Mouse (Mus musculus): ENCODE data around the gene Spire2. TPM values are rescaled to one million over a fixed set of nuclear protein-coding genes. Genes with fewer than 3 reads are reported as not detected.

Spire2 gene
- polyA plus RNA-seq, 1 experiment from 2014 or later, result 1.6 TPM

GRCm38 (mm10) chr8:123317781-123318466 lies 14.6 kb upstream of the Spire2 start:
- Histone ChIP-seq H3K4me3 (ENCODE audit: low read depth, low read length) (peak overlapping the region; percentile 37), H3K4me2 (replicated peaks; ENCODE audit: low read depth, low read length) (peak overlapping the region; percentile 73), H3K27ac (ENCODE audit: low read length) (no peak overlapping the region), H3K36me3 (ENCODE audit: insufficient read depth, low read length) (no peaks in the 10 kb centered on the region), H3K9me3 (ENCODE audit: low read length) (no peaks in the 10 kb centered on the region), H3K27me3 (replicated peaks; ENCODE audit: insufficient read depth, low read length) (no peaks in the 10 kb centered on the region), H3K9ac (replicated peaks; ENCODE audit: low read depth) (no peak overlapping the region), H3K4me1 (ENCODE audit: insufficient read depth, low read depth, low read length) (peaks cover 8% of the 10 kb centered on the region; the same call in 1 of the 2 replicates)
- TF ChIP-seq CTCF (IDR thresholded peaks at IDR 0.05) (no peak), EP300 (IDR thresholded peaks at IDR 0.05) (no peak)
- ATAC-seq (peak; percentile 73), DNase-seq (ENCODE audit: low spot score) (no peak)
- WGBS, result 4% methylated on average over 21 of the region's 21 CpGs

DNA sequence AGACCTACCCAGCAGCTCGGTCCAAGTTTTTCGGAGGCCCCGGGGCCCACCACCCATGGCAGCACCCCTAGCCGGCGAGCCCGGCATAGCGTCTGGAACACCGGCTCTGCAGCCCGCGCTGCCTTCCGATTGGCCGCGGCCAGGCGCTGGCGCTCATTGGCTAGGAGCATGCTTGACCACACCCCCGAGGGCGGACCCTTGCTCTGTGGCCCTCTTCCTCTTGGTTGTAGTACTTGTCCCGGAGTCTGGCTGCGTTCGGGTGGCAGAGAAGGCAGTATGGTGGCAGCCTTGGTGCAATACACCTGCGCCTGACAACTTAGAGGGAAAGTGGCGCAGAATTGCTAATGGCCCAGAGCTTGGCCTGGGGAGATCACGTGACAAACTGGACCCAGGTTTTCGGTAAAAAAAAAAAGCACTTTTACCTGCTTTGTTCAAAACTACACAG lies 14.0 kb upstream of the Spire2 start, which contains the start of gene Fanca:
Gene Fanca (minus strand): TSS at position 110 of the 445 bp plus-strand sequence.
- Histone ChIP-seq H3K27ac (ENCODE audit: low read length) (no peak within 1 kb of the TSS), H3K4me1 (ENCODE audit: insufficient read depth, low read depth, low read length) (peaks cover 8% of the 10 kb centered on the region; the same call in 1 of the 2 replicates), H3K36me3 (ENCODE audit: insufficient read depth, low read length) (no peaks in the 10 kb centered on the region), H3K9ac (replicated peaks; ENCODE audit: low read depth) (no peak within 1 kb of the TSS), H3K9me3 (ENCODE audit: low read length) (no peaks in the 10 kb centered on the region), H3K4me2 (replicated peaks; ENCODE audit: low read depth, low read length) (peak within 1 kb of the TSS; percentile 73), H3K27me3 (replicated peaks; ENCODE audit: insufficient read depth, low read length) (no peaks in the 10 kb centered on the region), H3K4me3 (ENCODE audit: low read depth, low read length) (peak within 1 kb of the TSS; percentile 37)
- ATAC-seq, result peak; percentile 100
- WGBS, result under 1% methylated on average over 24 of the region's 24 CpGs
- peak; percentile 96 for DNase-seq (ENCODE audit: low spot score)
- peak; percentile 51 for TF ChIP-seq CTCF (IDR thresholded peaks at IDR 0.05)
- TF ChIP-seq EP300 (IDR thresholded peaks at IDR 0.05), result no peak

DNA sequence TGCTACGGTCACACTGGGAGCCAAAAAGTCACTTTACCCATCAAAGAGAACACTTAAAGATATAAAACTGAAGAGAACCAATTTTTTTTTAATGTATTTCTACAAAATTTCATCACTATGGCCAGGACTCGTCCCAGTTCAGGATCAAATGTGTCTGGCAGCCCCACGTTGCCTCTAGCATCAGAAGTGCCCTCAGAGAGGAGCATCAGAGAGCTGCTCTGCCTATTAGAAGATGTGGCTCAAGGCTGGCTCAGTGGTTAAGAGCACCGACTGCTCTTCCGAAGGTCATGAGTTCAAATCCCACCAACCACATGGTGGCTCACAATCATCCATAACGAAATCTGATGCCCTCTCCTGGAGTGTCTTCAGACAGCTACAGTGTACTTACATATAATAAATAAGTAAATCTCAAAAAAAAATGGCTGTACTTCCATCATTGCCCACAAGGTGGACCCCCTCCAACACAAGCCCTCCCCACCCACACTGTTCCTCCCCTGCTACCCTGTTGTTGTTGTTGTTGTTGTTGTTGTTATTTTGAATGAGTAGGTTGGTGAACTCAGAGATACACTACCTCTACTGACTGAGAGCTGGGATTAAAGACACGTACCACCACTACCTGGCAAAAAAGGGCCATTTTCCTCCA lies 12.9 kb upstream of the Spire2 start:
- Histone ChIP-seq H3K36me3 (ENCODE audit: insufficient read depth, low read length) (no peaks in the 10 kb centered on the region), H3K27me3 (replicated peaks; ENCODE audit: insufficient read depth, low read length) (no peaks in the 10 kb centered on the region), H3K4me2 (replicated peaks; ENCODE audit: low read depth, low read length) (no peak overlapping the region), H3K27ac (ENCODE audit: low read length) (no peak overlapping the region), H3K4me1 (ENCODE audit: insufficient read depth, low read depth, low read length) (peaks cover 8% of the 10 kb centered on the region; the same call in 1 of the 2 replicates), H3K9me3 (ENCODE audit: low read length) (no peaks in the 10 kb centered on the region), H3K4me3 (ENCODE audit: low read depth, low read length) (no peak overlapping the region), H3K9ac (replicated peaks; ENCODE audit: low read depth) (no peak overlapping the region)
- no peak for ATAC-seq
- DNase-seq (ENCODE audit: low spot score), result peak; percentile 53
- WGBS, result 24% methylated on average over 7 of the region's 7 CpGs
- TF ChIP-seq EP300 (IDR thresholded peaks at IDR 0.05) (no peak), CTCF (IDR thresholded peaks at IDR 0.05) (peak; percentile 75)

GRCm38 (mm10) chr8:123328552-123328951 lies 4.0 kb upstream of the Spire2 start:
- Histone ChIP-seq H3K4me3 (ENCODE audit: low read depth, low read length) (no peak overlapping the region), H3K4me1 (ENCODE audit: insufficient read depth, low read depth, low read length) (0 out of 2 replicates have a peak, but pooled peaks cover 4% of the 10 kb centered on the region), H3K27me3 (replicated peaks; ENCODE audit: insufficient read depth, low read length) (0 out of 2 replicates have a peak, but pooled peaks cover 8% of the 10 kb centered on the region), H3K9me3 (ENCODE audit: low read length) (no peaks in the 10 kb centered on the region), H3K27ac (ENCODE audit: low read length) (no peak overlapping the region), H3K4me2 (replicated peaks; ENCODE audit: low read depth, low read length) (no peak overlapping the region), H3K9ac (replicated peaks; ENCODE audit: low read depth) (no peak overlapping the region), H3K36me3 (ENCODE audit: insufficient read depth, low read length) (no peaks in the 10 kb centered on the region)
- ATAC-seq, result no peak
- 88% methylated on average over 2 of the region's 2 CpGs for WGBS
- no peak for TF ChIP-seq EP300 (IDR thresholded peaks at IDR 0.05)
- no peak for DNase-seq (ENCODE audit: low spot score)

GRCm38 (mm10) chr8:123329350-123329749 lies 3.2 kb upstream of the Spire2 start:
- no peaks in the 10 kb centered on the region for H3K36me3 ChIP-seq (ENCODE audit: insufficient read depth, low read length)
- H3K4me3 ChIP-seq (ENCODE audit: low read depth, low read length), result no peak overlapping the region
- no peak for DNase-seq (ENCODE audit: low spot score)
- 0 out of 2 replicates have a peak, but pooled peaks cover 15% of the 10 kb centered on the region for H3K27me3 ChIP-seq (replicated peaks; ENCODE audit: insufficient read depth, low read length)
- H3K27ac ChIP-seq (ENCODE audit: low read length), result no peak overlapping the region
- H3K4me2 ChIP-seq (replicated peaks; ENCODE audit: low read depth, low read length), result no peak overlapping the region
- 57% methylated on average over 4 of the region's 4 CpGs for WGBS
- no peak for ATAC-seq
- TF ChIP-seq EP300 (IDR thresholded peaks at IDR 0.05) (no peak), CTCF (IDR thresholded peaks at IDR 0.05) (no peak)
- H3K4me1 ChIP-seq (ENCODE audit: insufficient read depth, low read depth, low read length), result 0 out of 2 replicates have a peak, but pooled peaks cover 4% of the 10 kb centered on the region
- H3K9me3 ChIP-seq (ENCODE audit: low read length), result no peaks in the 10 kb centered on the region
- H3K9ac ChIP-seq (replicated peaks; ENCODE audit: low read depth), result no peak overlapping the region

DNA sequence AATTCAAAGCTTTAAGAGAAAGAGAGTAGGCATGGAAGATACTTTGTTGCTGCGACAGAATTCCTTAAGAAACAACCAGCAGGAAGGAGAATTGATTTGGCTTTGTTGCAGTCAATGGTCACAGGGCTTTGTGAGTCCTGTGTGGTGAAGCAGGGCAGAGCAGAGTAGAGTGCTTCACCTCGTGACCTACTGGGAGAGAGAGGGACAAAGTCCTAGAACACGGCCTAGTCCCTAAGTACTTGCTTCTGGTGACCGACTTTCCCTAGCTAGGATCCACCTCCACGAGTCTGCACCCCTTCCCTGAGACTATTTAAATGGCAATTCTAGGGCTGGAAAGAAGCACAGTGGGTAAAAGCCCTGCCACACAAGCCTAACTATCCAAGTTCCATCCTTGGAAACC lies 2.6 kb upstream of the Spire2 start:
- TF ChIP-seq EP300 (IDR thresholded peaks at IDR 0.05) (no peak), CTCF (IDR thresholded peaks at IDR 0.05) (no peak)
- H3K4me2 ChIP-seq (replicated peaks; ENCODE audit: low read depth, low read length), result no peak overlapping the region
- no peaks in the 10 kb centered on the region for H3K9me3 ChIP-seq (ENCODE audit: low read length)
- DNase-seq (ENCODE audit: low spot score) (no peak), ATAC-seq (no peak)
- 75% methylated on average over 5 of the region's 5 CpGs for WGBS
- H3K4me3 ChIP-seq (ENCODE audit: low read depth, low read length), result no peak overlapping the region
- H3K36me3 ChIP-seq (ENCODE audit: insufficient read depth, low read length), result no peaks in the 10 kb centered on the region
- H3K27ac ChIP-seq (ENCODE audit: low read length), result no peak overlapping the region
- H3K4me1 ChIP-seq (ENCODE audit: insufficient read depth, low read depth, low read length), result 0 out of 2 replicates have a peak, but pooled peaks cover 4% of the 10 kb centered on the region
- no peak overlapping the region for H3K9ac ChIP-seq (replicated peaks; ENCODE audit: low read depth)
- H3K27me3 ChIP-seq (replicated peaks; ENCODE audit: insufficient read depth, low read length), result 0 out of 2 replicates have a peak, but pooled peaks cover 18% of the 10 kb centered on the region
